Mouse (Mus musculus) hindbrain, embryonic 12.5 days (tissue): ENCODE measurements around the gene Ppm1n. TPM values are rescaled to one million over a fixed set of nuclear protein-coding genes. Genes with fewer than 3 reads are reported as not detected.

ENCODE experiments used
- ATAC-seq: fragments of 200-750 bp; cut with Nextera tagmentation; 2 replicates; pipeline ENCODE4 v1.8.0; 2017; ENCODE audit warnings: moderate TSS enrichment; ENCODE audit not compliant: low FRiP score
- H3K27ac ChIP-seq: fragments of 300-500 bp; sonication (generic); 2 replicates; pipeline ENCODE4 v1.5.1; 2016; ENCODE audit warnings: mild to moderate bottlenecking
- H3K27me3 ChIP-seq: fragments of 300-500 bp; sonication (generic); 2 replicates; pipeline ENCODE4 v1.6.1; 2016; ENCODE audit warnings: mild to moderate bottlenecking
- H3K36me3 ChIP-seq: fragments of 300-500 bp; sonication (generic); 2 replicates; pipeline ENCODE4 v1.6.1; 2016; ENCODE audit warnings: mild to moderate bottlenecking
- H3K4me1 ChIP-seq: fragments of 300-500 bp; sonication (generic); 2 replicates; pipeline ENCODE4 v1.6.1; 2016
- H3K4me2 ChIP-seq: fragments of 300-500 bp; sonication (generic); replicated peaks from 2 replicates; pipeline ENCODE4 v1.6.1; 2016; ENCODE audit warnings: mild to moderate bottlenecking
- H3K4me3 ChIP-seq: fragments of 300-500 bp; sonication (generic); 2 replicates; pipeline ENCODE4 v1.5.1; 2016; ENCODE audit warnings: mild to moderate bottlenecking
- H3K9ac ChIP-seq: fragments of 300-500 bp; sonication (generic); 2 replicates; pipeline ENCODE4 v1.6.1; 2016; ENCODE audit warnings: mild to moderate bottlenecking, moderate library complexity
- H3K9me3 ChIP-seq: fragments of 300-500 bp; sonication (generic); replicated peaks from 2 replicates; pipeline ENCODE4 v1.6.1; 2016; ENCODE audit warnings: mild to moderate bottlenecking
- WGBS: fragments of 180-500 bp; shearing (Covaris S2); methylation state at CpG from one replicate; pipeline ENCODE4 v1.1.7; 2016; 5-methylcytosine and 5-hydroxymethylcytosine counted together
- polyA plus RNA-seq: library from polyadenylated mRNA; unstranded; fragments of >200 nt; fragmentation: Nextera tagmentation; extraction: Ambion mirVana; gene quantifications from 2 replicates; pipeline ENCODE4 v1.2.1, GENCODE M21; 2016

The Ppm1n gene
- polyA plus RNA-seq, 1 experiment from 2014 or later, result 0.17 TPM

- 94% methylated on average over 2 of the region's 2 CpGs for WGBS
- no peak for ATAC-seq
- Histone ChIP-seq H3K4me3 (no peak overlapping the region), H3K4me2 (no peak overlapping the region), H3K9me3 (no peaks in the 10 kb centered on the region), H3K27me3 (no peaks in the 10 kb centered on the region), H3K36me3 (peaks cover 4% of the 10 kb centered on the region; the same call in 1 of the 2 replicates), H3K27ac (no peak overlapping the region), H3K9ac (no peak overlapping the region), H3K4me1 (peaks cover 10% of the 10 kb centered on the region)
Measured at GRCm38 (mm10) chr7:19235092-19235671, 44.7 kb downstream of the Ppm1n start.

GRCm38 (mm10) chr7:19234652-19235051 is 45.2 kb downstream of the Ppm1n start:
- Histone ChIP-seq H3K27ac (no peak overlapping the region), H3K27me3 (no peaks in the 10 kb centered on the region), H3K9me3 (no peaks in the 10 kb centered on the region), H3K4me1 (peaks cover 11% of the 10 kb centered on the region), H3K36me3 (peaks cover 4% of the 10 kb centered on the region; the same call in 1 of the 2 replicates), H3K4me3 (no peak overlapping the region), H3K4me2 (no peak overlapping the region), H3K9ac (no peak overlapping the region)
- ATAC-seq, result no peak
- 80% methylated on average over 5 of the region's 5 CpGs for WGBS

- WGBS, result 95% methylated on average over 3 of the region's 3 CpGs
- Histone ChIP-seq H3K9me3 (no peaks in the 10 kb centered on the region), H3K27me3 (no peaks in the 10 kb centered on the region), H3K4me2 (no peak overlapping the region), H3K4me1 (peaks cover 16% of the 10 kb centered on the region), H3K27ac (no peak overlapping the region), H3K36me3 (peaks cover 4% of the 10 kb centered on the region; the same call in 1 of the 2 replicates), H3K4me3 (no peak overlapping the region), H3K9ac (no peak overlapping the region)
- ATAC-seq, result no peak
Measured at GRCm38 (mm10) chr7:19231849-19232248, 48.0 kb downstream of the Ppm1n start.

GRCm38 (mm10) chr7:19230899-19231298 is 49.0 kb downstream of the Ppm1n start:
- Histone ChIP-seq H3K9me3 (no peaks in the 10 kb centered on the region), H3K4me1 (peaks cover 19% of the 10 kb centered on the region), H3K36me3 (peaks cover 4% of the 10 kb centered on the region; the same call in 1 of the 2 replicates), H3K9ac (no peak overlapping the region), H3K4me2 (no peak overlapping the region), H3K4me3 (no peak overlapping the region), H3K27me3 (no peaks in the 10 kb centered on the region), H3K27ac (no peak overlapping the region)
- WGBS, result 97% methylated on average over 5 of the region's 5 CpGs
- ATAC-seq, result no peak

GRCm38 (mm10) chr7:19230041-19230580 is 49.8 kb downstream of the Ppm1n start:
- peaks cover 19% of the 10 kb centered on the region for H3K4me1 ChIP-seq
- WGBS, result 98% methylated on average over 2 of the region's 2 CpGs
- ATAC-seq, result no peak
- 0 out of 2 replicates have a peak overlapping the region, but pooled peaks have one; percentile 3 for H3K4me3 ChIP-seq
- H3K9me3 ChIP-seq, result no peaks in the 10 kb centered on the region
- H3K27ac ChIP-seq, result no peak overlapping the region
- H3K36me3 ChIP-seq, result peaks cover 10% of the 10 kb centered on the region; the same call in 1 of the 2 replicates
- peak overlapping the region; percentile 67; the same call in 1 of the 2 replicates for H3K9ac ChIP-seq
- H3K27me3 ChIP-seq, result no peaks in the 10 kb centered on the region
- H3K4me2 ChIP-seq, result peak overlapping the region; percentile 71

GRCm38 (mm10) chr7:19229404-19229803 is 50.5 kb downstream of the Ppm1n start:
- Histone ChIP-seq H3K9me3 (no peaks in the 10 kb centered on the region), H3K9ac (peak overlapping the region; percentile 67), H3K4me2 (peak overlapping the region; percentile 71), H3K4me1 (peaks cover 19% of the 10 kb centered on the region), H3K27me3 (no peaks in the 10 kb centered on the region), H3K4me3 (peak overlapping the region; percentile 60), H3K27ac (peak overlapping the region; percentile 99), H3K36me3 (peaks cover 12% of the 10 kb centered on the region; the same call in 1 of the 2 replicates)
- 47% methylated on average over 5 of the region's 5 CpGs for WGBS
- no peak for ATAC-seq

- 0% methylated on average over 14 of the region's 14 CpGs for WGBS
- Histone ChIP-seq H3K36me3 (peaks cover 12% of the 10 kb centered on the region; the same call in 1 of the 2 replicates), H3K4me3 (peak overlapping the region; percentile 60), H3K4me1 (peaks cover 19% of the 10 kb centered on the region), H3K4me2 (peak overlapping the region; percentile 71), H3K27me3 (no peaks in the 10 kb centered on the region), H3K9me3 (no peaks in the 10 kb centered on the region), H3K9ac (peak overlapping the region; percentile 67), H3K27ac (peak overlapping the region; percentile 99)
- no peak for ATAC-seq
Measured at GRCm38 (mm10) chr7:19228793-19229148, 51.1 kb downstream of the Ppm1n start.

- peaks cover 12% of the 10 kb centered on the region; the same call in 1 of the 2 replicates for H3K36me3 ChIP-seq
- no peaks in the 10 kb centered on the region for H3K9me3 ChIP-seq
- peak; percentile 95 for ATAC-seq
- peaks cover 19% of the 10 kb centered on the region for H3K4me1 ChIP-seq
- WGBS, result under 1% methylated on average over 91 of the region's 91 CpGs
- H3K27me3 ChIP-seq, result no peaks in the 10 kb centered on the region
- peak within 1 kb of the TSS; percentile 60 for H3K4me3 ChIP-seq
- H3K9ac ChIP-seq, result peak within 1 kb of the TSS; percentile 78
- peak within 1 kb of the TSS; percentile 81 for H3K4me2 ChIP-seq
- H3K27ac ChIP-seq, result peak within 1 kb of the TSS; percentile 99
Measured at GRCm38 (mm10) chr7:19227883-19228792, 51.7 kb downstream of the Ppm1n start, which contains the start of gene Opa3. Gene Opa3, plus strand, starts transcription at chr7:19228334.

GRCm38 (mm10) chr7:19226817-19227797 is 52.8 kb downstream of the Ppm1n start:
- Histone ChIP-seq H3K9ac (peak overlapping the region; percentile 78), H3K9me3 (no peaks in the 10 kb centered on the region), H3K4me2 (peak overlapping the region; percentile 81), H3K27ac (peak overlapping the region; percentile 99), H3K4me1 (peaks cover 19% of the 10 kb centered on the region), H3K36me3 (peaks cover 9% of the 10 kb centered on the region; the same call in 1 of the 2 replicates), H3K27me3 (no peaks in the 10 kb centered on the region), H3K4me3 (peak overlapping the region; percentile 60)
- peak; percentile 38 for ATAC-seq
- 19% methylated on average over 20 of the region's 20 CpGs for WGBS
